Mouse (Mus musculus): ENCODE data around the gene Mybpc2. TPM values are rescaled to one million over a fixed set of nuclear protein-coding genes. Genes with fewer than 3 reads are reported as not detected.

Mybpc2 gene
- polyA plus RNA-seq, 1 experiment from 2014 or later = 0.22 TPM

GRCm38 (mm10) chr7:44542555-44542954, 18.1 kb upstream of the Mybpc2 start:
- 96% methylated on average over 11 of the region's 11 CpGs for WGBS
- Histone ChIP-seq H3K36me3 (peaks cover 45% of the 10 kb centered on the region), H3K27ac (replicated peaks) (no peak overlapping the region), H3K4me2 (no peak overlapping the region), H3K4me3 (no peak overlapping the region), H3K27me3 (no peaks in the 10 kb centered on the region), H3K4me1 (replicated peaks) (peaks cover 5% of the 10 kb centered on the region), H3K9ac (no peak overlapping the region), H3K9me3 (no peaks in the 10 kb centered on the region)
- ATAC-seq (ENCODE audit: low read depth) = no peak

GRCm38 (mm10) chr7:44538756-44539624, 14.5 kb upstream of the Mybpc2 start:
- Histone ChIP-seq H3K4me2 (no peak overlapping the region), H3K27ac (replicated peaks) (no peak overlapping the region), H3K27me3 (no peaks in the 10 kb centered on the region), H3K4me1 (replicated peaks) (no peaks in the 10 kb centered on the region), H3K36me3 (peaks cover 75% of the 10 kb centered on the region), H3K4me3 (no peak overlapping the region), H3K9ac (no peak overlapping the region), H3K9me3 (no peaks in the 10 kb centered on the region)
- WGBS = 92% methylated on average over 41 of the region's 41 CpGs
- ATAC-seq (ENCODE audit: low read depth) = no peak

- Histone ChIP-seq H3K9me3 (no peaks in the 10 kb centered on the region), H3K27me3 (no peaks in the 10 kb centered on the region), H3K9ac (no peak overlapping the region), H3K27ac (replicated peaks) (no peak overlapping the region), H3K4me2 (no peak overlapping the region), H3K4me3 (no peak overlapping the region), H3K36me3 (peaks cover 77% of the 10 kb centered on the region), H3K4me1 (replicated peaks) (no peaks in the 10 kb centered on the region)
- WGBS = 93% methylated on average over 13 of the region's 13 CpGs
- ATAC-seq (ENCODE audit: low read depth) = no peak
These were observed 13.0 kb upstream of the Mybpc2 start for GRCm38 (mm10) chr7:44537496-44537895.

GRCm38 (mm10) chr7:44537009-44537408, 12.6 kb upstream of the Mybpc2 start:
- H3K36me3 ChIP-seq = peaks cover 73% of the 10 kb centered on the region
- no peaks in the 10 kb centered on the region for H3K9me3 ChIP-seq
- no peak overlapping the region for H3K4me3 ChIP-seq
- H3K4me1 ChIP-seq (replicated peaks) = no peaks in the 10 kb centered on the region
- no peak for ATAC-seq (ENCODE audit: low read depth)
- no peak overlapping the region for H3K9ac ChIP-seq
- H3K27ac ChIP-seq (replicated peaks) = no peak overlapping the region
- H3K4me2 ChIP-seq = no peak overlapping the region
- WGBS = 92% methylated on average over 7 of the region's 7 CpGs
- no peaks in the 10 kb centered on the region for H3K27me3 ChIP-seq

- Histone ChIP-seq H3K4me1 (replicated peaks) (no peaks in the 10 kb centered on the region), H3K27ac (replicated peaks) (no peak overlapping the region), H3K4me3 (no peak overlapping the region), H3K9ac (no peak overlapping the region), H3K4me2 (no peak overlapping the region), H3K36me3 (peaks cover 68% of the 10 kb centered on the region), H3K27me3 (no peaks in the 10 kb centered on the region), H3K9me3 (no peaks in the 10 kb centered on the region)
- WGBS = 94% methylated on average over 6 of the region's 6 CpGs
- no peak for ATAC-seq (ENCODE audit: low read depth)
These were observed 12.1 kb upstream of the Mybpc2 start for GRCm38 (mm10) chr7:44536590-44536968.

- Histone ChIP-seq H3K27me3 (no peaks in the 10 kb centered on the region; the same call in 1 of the 2 replicates), H3K4me2 (no peak overlapping the region), H3K27ac (replicated peaks) (no peak overlapping the region), H3K9ac (no peak overlapping the region), H3K4me3 (no peak overlapping the region), H3K36me3 (peaks cover 62% of the 10 kb centered on the region), H3K9me3 (no peaks in the 10 kb centered on the region), H3K4me1 (replicated peaks) (no peaks in the 10 kb centered on the region)
- ATAC-seq (ENCODE audit: low read depth) = no peak
- 94% methylated on average over 27 of the region's 27 CpGs for WGBS
These were observed 11.5 kb upstream of the Mybpc2 start for GRCm38 (mm10) chr7:44535657-44536589.

- no peaks in the 10 kb centered on the region for H3K4me1 ChIP-seq (replicated peaks)
- WGBS = 90% methylated on average over 19 of the region's 19 CpGs
- no peaks in the 10 kb centered on the region for H3K9me3 ChIP-seq
- peaks cover 5% of the 10 kb centered on the region for H3K27me3 ChIP-seq
- ATAC-seq (ENCODE audit: low read depth) = no peak
- H3K4me2 ChIP-seq = no peak overlapping the region
- H3K4me3 ChIP-seq = no peak overlapping the region
- H3K9ac ChIP-seq = no peak overlapping the region
- no peak overlapping the region for H3K27ac ChIP-seq (replicated peaks)
- peaks cover 51% of the 10 kb centered on the region for H3K36me3 ChIP-seq
These were observed 10.4 kb upstream of the Mybpc2 start for GRCm38 (mm10) chr7:44534656-44535441.

GRCm38 (mm10) chr7:44534242-44534641, 9.8 kb upstream of the Mybpc2 start:
- Histone ChIP-seq H3K27me3 (peaks cover 11% of the 10 kb centered on the region), H3K4me2 (no peak overlapping the region), H3K9me3 (no peaks in the 10 kb centered on the region), H3K9ac (no peak overlapping the region), H3K4me3 (no peak overlapping the region), H3K4me1 (replicated peaks) (no peaks in the 10 kb centered on the region), H3K27ac (replicated peaks) (no peak overlapping the region), H3K36me3 (peaks cover 45% of the 10 kb centered on the region)
- no peak for ATAC-seq (ENCODE audit: low read depth)
- 89% methylated on average over 13 of the region's 13 CpGs for WGBS

- Histone ChIP-seq H3K4me2 (no peak overlapping the region), H3K9me3 (no peaks in the 10 kb centered on the region), H3K27ac (replicated peaks) (no peak overlapping the region), H3K27me3 (peaks cover 16% of the 10 kb centered on the region), H3K36me3 (peaks cover 39% of the 10 kb centered on the region), H3K4me3 (no peak overlapping the region), H3K4me1 (replicated peaks) (no peaks in the 10 kb centered on the region), H3K9ac (no peak overlapping the region)
- no peak for ATAC-seq (ENCODE audit: low read depth)
- 77% methylated on average over 12 of the region's 12 CpGs for WGBS
These were observed 9.2 kb upstream of the Mybpc2 start for GRCm38 (mm10) chr7:44533746-44534045.

- ATAC-seq (ENCODE audit: low read depth) = no peak
- Histone ChIP-seq H3K9ac (no peak overlapping the region), H3K4me3 (no peak overlapping the region), H3K27me3 (peaks cover 22% of the 10 kb centered on the region), H3K4me2 (no peak overlapping the region), H3K4me1 (replicated peaks) (peaks cover 1% of the 10 kb centered on the region; the same call in 1 of the 2 replicates), H3K27ac (replicated peaks) (no peak overlapping the region), H3K36me3 (peaks cover 35% of the 10 kb centered on the region), H3K9me3 (no peaks in the 10 kb centered on the region)
- 88% methylated on average over 29 of the region's 29 CpGs for WGBS
These were observed 8.7 kb upstream of the Mybpc2 start for GRCm38 (mm10) chr7:44532918-44533745.

All from neural tube, embryonic 13.5 days (tissue).